9 mouse cellular contexts compared by ENCODE assay signal in the genomic region with DNA sequence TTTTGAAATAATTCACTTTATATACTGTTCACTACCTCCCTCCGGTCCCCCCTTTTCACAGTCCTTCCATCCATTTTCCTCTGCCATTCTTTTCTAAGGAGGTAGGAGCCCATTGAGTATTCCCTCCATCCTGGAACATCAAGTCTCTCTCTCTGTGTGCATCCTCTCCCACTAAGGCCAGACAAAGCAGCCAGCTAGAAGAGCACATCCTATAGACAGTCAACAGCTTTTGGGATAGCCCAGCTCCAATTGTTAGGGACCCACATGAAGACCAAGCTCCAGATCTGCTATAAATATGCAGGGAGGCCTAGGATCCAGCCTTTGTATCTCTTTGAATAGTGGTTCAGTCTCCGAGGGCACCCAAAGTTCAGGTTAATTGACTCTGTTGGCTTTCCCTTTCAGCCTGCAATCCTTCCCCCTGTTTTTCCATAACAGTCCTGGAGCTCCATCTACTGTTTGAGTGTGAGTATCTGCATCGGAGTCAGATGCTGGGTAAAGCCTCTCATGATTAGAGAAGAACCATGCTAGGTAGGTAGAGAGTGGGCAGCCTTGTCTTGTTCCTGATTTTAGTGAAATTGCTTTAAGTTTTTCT. TPM values are rescaled to one million over a fixed set of nuclear protein-coding genes. Genes with fewer than 3 reads are reported as not detected.
DNase-seq lines count a peak whose midpoint lies in the region; ATAC-seq and TF ChIP-seq lines count a peak whose summit lies in the region.
"Had no signal": no experiment of that assay in that cellular context is flagged by ENCODE, and none has a peak within 500 bp of the region (broad histone marks: within the 10 kb centered on the region; RNA-seq: fewer than 3 reads in every experiment).

No protein-coding gene starts in this region.

- peak; percentile 69 for TF ChIP-seq CTCF in midbrain, postnatal 0 days (IDR thresholded peaks at IDR 0.05)

- DNase-seq in right cerebral cortex, adult 2 months (ENCODE audit: low spot score in 2 of 2), result peak; percentile 31 to 36
- DNase-seq in right cerebral cortex, postnatal 4 days, result no peak
- peak; percentile 52 for DNase-seq in embryo, embryonic 11 days
- peak; percentile 8 to 14 for DNase-seq in left cerebral cortex, adult 18-20 months (ENCODE audit: low spot score in 2 of 2)
- peak; percentile 39 for DNase-seq in midbrain, postnatal 0 days (ENCODE audit: low spot score)
- DNase-seq in thymus, postnatal 0 days (ENCODE audit: low spot score), result no peak
- DNase-seq in B cell, adult 2 months, result no peak

- H3K27ac ChIP-seq in intestine, embryonic 15.5 days, result no peak overlapping the region
- no peak overlapping the region for H3K27ac ChIP-seq in midbrain, postnatal 0 days (ENCODE audit: low read depth, low read length)
- H3K27ac ChIP-seq: hindbrain, embryonic 15.5 days had no signal

- no peak overlapping the region for H3K9ac ChIP-seq in intestine, embryonic 15.5 days
- no peak overlapping the region for H3K9ac ChIP-seq in midbrain, postnatal 0 days (replicated peaks; ENCODE audit: low read length, poor library complexity, severe bottlenecking)
- H3K9ac ChIP-seq: hindbrain, embryonic 15.5 days had no signal

- ATAC-seq in intestine, embryonic 15.5 days, result peak; percentile 85
- no peak for ATAC-seq in midbrain, postnatal 0 days (ENCODE audit: low FRiP score)

- no peak overlapping the region for H3K4me3 ChIP-seq in intestine, embryonic 15.5 days (replicated peaks)
- H3K4me3 ChIP-seq in midbrain, postnatal 0 days (ENCODE audit: low read depth, low read length), result no peak overlapping the region
- H3K4me3 ChIP-seq: hindbrain, embryonic 15.5 days had no signal

- no peaks in the 10 kb centered on the region for H3K9me3 ChIP-seq in intestine, embryonic 15.5 days
- H3K9me3 ChIP-seq in midbrain, postnatal 0 days (ENCODE audit: low read length), result no peaks in the 10 kb centered on the region
- H3K9me3 ChIP-seq: hindbrain, embryonic 15.5 days had no signal

- 36% methylated on average over 3 of the region's 3 CpGs for WGBS in intestine, embryonic 15.5 days
- 42% methylated on average over 3 of the region's 3 CpGs for WGBS in midbrain, postnatal 0 days

- no peaks in the 10 kb centered on the region for H3K4me1 ChIP-seq in intestine, embryonic 15.5 days (replicated peaks)
- H3K4me1 ChIP-seq in midbrain, postnatal 0 days (ENCODE audit: insufficient read depth, low read length), result no peaks in the 10 kb centered on the region
- H3K4me1 ChIP-seq: hindbrain, embryonic 15.5 days had no signal

- H3K36me3 ChIP-seq in intestine, embryonic 15.5 days, result no peaks in the 10 kb centered on the region
- no peaks in the 10 kb centered on the region for H3K36me3 ChIP-seq in midbrain, postnatal 0 days (ENCODE audit: insufficient read depth, low read length)
- H3K36me3 ChIP-seq: hindbrain, embryonic 15.5 days had no signal

- no peak overlapping the region for H3K4me2 ChIP-seq in intestine, embryonic 15.5 days (replicated peaks)
- H3K4me2 ChIP-seq in midbrain, postnatal 0 days (ENCODE audit: low read depth, low read length, poor library complexity, severe bottlenecking), result no peak overlapping the region
- H3K4me2 ChIP-seq: hindbrain, embryonic 15.5 days had no signal

- no peaks in the 10 kb centered on the region for H3K27me3 ChIP-seq in intestine, embryonic 15.5 days (replicated peaks)
- H3K27me3 ChIP-seq in midbrain, postnatal 0 days (ENCODE audit: insufficient read depth, low read length), result no peaks in the 10 kb centered on the region
- H3K27me3 ChIP-seq: hindbrain, embryonic 15.5 days had no signal

RNA-seq across cellular contexts. Expression of gene Ugt2b5, which starts 2.8 kb away (rescaled TPM):
- polyA plus RNA-seq in intestine, embryonic 15.5 days (2015; fragmentation: Nextera tagmentation; extraction: Ambion mirVana), result 60.1 and 62.9 TPM in 2 replicates
- total RNA-seq in left cerebral cortex, adult 18-20 months (2021), result not detected
- 0.11 TPM in 1 of 2 replicates, not detected in the other for total RNA-seq in midbrain, postnatal 0 days (2014; rRNA removed)
- not detected in 2 replicates for polyA plus RNA-seq in midbrain, postnatal 0 days (2015; fragmentation: Nextera tagmentation; extraction: Ambion mirVana)
- polyA plus RNA-seq in thymus, postnatal 0 days (2015; fragmentation: Nextera tagmentation; extraction: Ambion mirVana), result 0.13 and 0.17 TPM in 2 replicates
- polyA plus RNA-seq: hindbrain, embryonic 15.5 days had no signal

RNA-seq across cellular contexts. Expression of gene Ugt2b36, which starts 50.6 kb away (rescaled TPM):
- 19.0 and 19.7 TPM in 2 replicates for polyA plus RNA-seq in intestine, embryonic 15.5 days (2015; fragmentation: Nextera tagmentation; extraction: Ambion mirVana)
- not detected for total RNA-seq in left cerebral cortex, adult 18-20 months (2021)
- not detected in 2 replicates for total RNA-seq in midbrain, postnatal 0 days (2014; rRNA removed)
- not detected in 2 replicates for polyA plus RNA-seq in midbrain, postnatal 0 days (2015; fragmentation: Nextera tagmentation; extraction: Ambion mirVana)
- polyA plus RNA-seq in thymus, postnatal 0 days (2015; fragmentation: Nextera tagmentation; extraction: Ambion mirVana), result not detected in 2 replicates
- polyA plus RNA-seq: hindbrain, embryonic 15.5 days had no signal

Comparison
In these comparisons a context has a peak if more than half of its experiments do, and no peak if none do; other contexts are left out.
1. DNase-seq: peak in right cerebral cortex, adult 2 months (2 of 2), embryo, embryonic 11 days (single experiment), left cerebral cortex, adult 18-20 months (2 of 2) and midbrain, postnatal 0 days (single experiment); none in right cerebral cortex, postnatal 4 days (single experiment), thymus, postnatal 0 days (single experiment) and B cell, adult 2 months (0 of 2).
2. RNA of gene Ugt2b5, which starts 2.8 kb away (polyA plus RNA-seq): 60.1 to 62.9 TPM in intestine, embryonic 15.5 days; 0.13 to 0.17 TPM in thymus, postnatal 0 days and not detected in midbrain, postnatal 0 days; every median in the first group is over 10 times any median in the second.
3. RNA of gene Ugt2b36, which starts 50.6 kb away (polyA plus RNA-seq): 19.0 to 19.7 TPM in intestine, embryonic 15.5 days; not detected in midbrain, postnatal 0 days and not detected in thymus, postnatal 0 days; every median in the first group is over 10 times any median in the second.